Mouse (Mus musculus): Measurements from ENCODE around the gene Enho. TPM values are rescaled to one million over a fixed set of nuclear protein-coding genes. Genes with fewer than 3 reads are reported as not detected.

The Enho gene
- total and polyA plus RNA-seq, 3 experiments: 0.17 to 0.59 TPM; not detected in 1

- no peak overlapping the region for H3K9ac ChIP-seq (ENCODE audit: insufficient read depth, low read depth)
- DNase-seq (ENCODE audit: extremely low read depth): no peak
- H3K4me2 ChIP-seq (ENCODE audit: insufficient read depth, low read depth, poor library complexity, severe bottlenecking): no peak overlapping the region
- H3K79me2 ChIP-seq (replicated peaks; ENCODE audit: control insufficient read depth, extremely low read depth, insufficient read depth, poor library complexity, severe bottlenecking): no peaks in the 10 kb centered on the region
- H3K27ac ChIP-seq (ENCODE audit: insufficient read depth, low read depth): no peak overlapping the region
- peaks cover 6% of the 10 kb centered on the region for H3K27me3 ChIP-seq (replicated peaks)
- dilution Hi-C loops (cut with MboI; ENCODE audit: extremely low pct_ligation_motif_present, extremely low pct_unique_long_range_greater_than_20kb, low sequenced_read_pairs): no loop called here
- H3K4me1 ChIP-seq (ENCODE audit: control insufficient read depth in 1 of 2, insufficient read depth in 2 of 2): peaks cover 46 to 63% of the 10 kb centered on the region in 2 experiments
- H3K36me3 ChIP-seq (replicated peaks in 1 of 2; ENCODE audit: control insufficient read depth in 1 of 2, insufficient read depth in 1 of 2, low read length in 1 of 2): no peaks in the 10 kb centered on the region
- no peak overlapping the region for H3K4me3 ChIP-seq (replicated peaks in 1 of 3; ENCODE audit: low read depth in 2 of 3, low read length in 2 of 3, poor library complexity in 1 of 3)
- TF ChIP-seq ZKSCAN1 (IDR thresholded peaks at IDR 0.05; ENCODE audit: borderline replicate concordance, low read depth, low read length) (no peak), CTCF (conservative IDR thresholded peaks at IDR 0.05 in 1 of 2, IDR thresholded peaks at IDR 0.05 in 1 of 2; ENCODE audit: low read depth in 2 of 2, low read length in 2 of 2) (no peak), NRF1 (IDR thresholded peaks at IDR 0.05; ENCODE audit: low read depth, low read length) (no peak), JUND (conservative IDR thresholded peaks at IDR 0.05; ENCODE audit: low read depth, low read length) (no peak), E2F4 (IDR thresholded peaks at IDR 0.05; ENCODE audit: insufficient replicate concordance, low read depth, low read length) (no peak), UBTF (IDR thresholded peaks at IDR 0.05; ENCODE audit: low read depth, low read length) (no peak), ZMIZ1 (IDR thresholded peaks at IDR 0.05; ENCODE audit: low read depth, low read length) (no peak), RCOR1 (conservative IDR thresholded peaks at IDR 0.05; ENCODE audit: low read depth, low read length) (no peak), ELF1 (IDR thresholded peaks at IDR 0.05; ENCODE audit: low read depth, low read length) (no peak), IRF4 (IDR thresholded peaks at IDR 0.05; ENCODE audit: low read depth, low read length) (no peak), CHD1 (IDR thresholded peaks at IDR 0.05; ENCODE audit: low read depth, low read length) (no peak), POLR2A (IDR thresholded peaks at IDR 0.05; ENCODE audit: low read depth, low read length) (no peak), KAT2A (IDR thresholded peaks at IDR 0.05; ENCODE audit: insufficient replicate concordance, low read length) (no peak), ZNF384 (IDR thresholded peaks at IDR 0.05; ENCODE audit: low read depth, low read length) (no peak), ETS1 (conservative IDR thresholded peaks at IDR 0.05; ENCODE audit: low read depth, low read length) (no peak), HCFC1 (IDR thresholded peaks at IDR 0.05; ENCODE audit: low read depth, low read length) (no peak), BHLHE40 (IDR thresholded peaks at IDR 0.05; ENCODE audit: low read depth, low read length) (no peak), MYC (IDR thresholded peaks at IDR 0.05; ENCODE audit: low read depth, low read length) (no peak), MAFK (IDR thresholded peaks at IDR 0.05; ENCODE audit: insufficient replicate concordance, low read length) (no peak)
- in situ Hi-C loops (cut with MboI; ENCODE audit: low pct_ligation_motif_present, low pct_unique_long_range_greater_than_20kb, low sequenced_read_pairs): no loop called here
- no peaks in the 10 kb centered on the region for H3K9me3 ChIP-seq (replicated peaks; ENCODE audit: low read length)
Measured at GRCm38 (mm10) chr4:41630196-41630595, 9.9 kb downstream of the Enho start.

DNA sequence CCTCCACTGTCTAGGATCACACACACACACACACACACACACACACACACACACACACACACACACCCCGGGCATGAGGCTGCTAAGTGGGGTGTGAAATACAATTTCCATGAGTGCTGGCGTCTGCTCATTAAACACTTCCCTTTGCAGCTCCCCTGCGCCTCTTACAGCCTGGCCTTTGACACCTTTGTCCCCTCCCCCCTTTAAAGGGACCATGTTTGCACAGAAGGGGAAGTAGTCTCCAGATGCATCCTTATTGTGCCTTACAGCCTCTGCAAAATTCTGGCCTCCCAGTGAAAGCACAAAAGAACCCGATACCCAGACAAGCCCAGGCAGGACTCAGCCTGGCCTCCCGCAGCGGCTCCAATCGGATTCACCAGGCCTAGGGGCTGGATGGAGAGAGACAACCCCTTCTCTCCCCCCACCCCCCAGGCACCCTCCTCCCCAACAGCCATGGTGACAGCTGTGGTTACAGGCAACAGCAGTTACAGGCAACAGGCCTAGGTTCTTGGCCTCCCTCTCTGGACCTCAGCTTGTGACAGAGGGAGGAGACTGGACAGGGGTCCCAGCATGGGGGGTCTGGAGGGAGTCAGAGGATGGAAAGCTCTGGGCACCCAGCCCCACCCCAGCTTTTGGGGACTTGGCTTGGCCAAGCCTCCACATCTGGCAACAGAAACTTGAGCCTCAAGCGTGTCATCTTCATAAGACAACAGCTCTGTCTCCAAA lies 11.8 kb downstream of the Enho start:
- dilution Hi-C loops (cut with MboI; ENCODE audit: extremely low pct_ligation_motif_present, extremely low pct_unique_long_range_greater_than_20kb, low sequenced_read_pairs) (no loop called here), in situ Hi-C loops (cut with MboI; ENCODE audit: low pct_ligation_motif_present, low pct_unique_long_range_greater_than_20kb, low sequenced_read_pairs) (no loop called here)
- Histone ChIP-seq H3K27ac (ENCODE audit: insufficient read depth, low read depth) (peak overlapping the region; percentile 36), H3K9me3 (replicated peaks; ENCODE audit: low read length) (no peaks in the 10 kb centered on the region), H3K4me3 (replicated peaks in 1 of 3; ENCODE audit: low read depth in 2 of 3, low read length in 2 of 3, poor library complexity in 1 of 3) (no peak overlapping the region), H3K4me1 (ENCODE audit: control insufficient read depth in 1 of 2, insufficient read depth in 2 of 2) (peaks cover 46 to 73% of the 10 kb centered on the region in 2 experiments), H3K4me2 (ENCODE audit: insufficient read depth, low read depth, poor library complexity, severe bottlenecking) (peak overlapping the region; percentile 45; the same call in 1 of the 2 replicates), H3K79me2 (replicated peaks; ENCODE audit: control insufficient read depth, extremely low read depth, insufficient read depth, poor library complexity, severe bottlenecking) (no peaks in the 10 kb centered on the region), H3K27me3 (replicated peaks) (no peaks in the 10 kb centered on the region), H3K9ac (ENCODE audit: insufficient read depth, low read depth) (peak overlapping the region; percentile 34; the same call in 1 of the 2 replicates), H3K36me3 (replicated peaks in 1 of 2; ENCODE audit: control insufficient read depth in 1 of 2, insufficient read depth in 1 of 2, low read length in 1 of 2) (no peaks in the 10 kb centered on the region)
- DNase-seq (ENCODE audit: extremely low read depth): peak; percentile 95
- no peak; the same call in 1 of the 2 replicates for TF ChIP-seq MEF2A (IDR thresholded peaks at IDR 0.05; ENCODE audit: borderline replicate concordance, low read depth, low read length)
- peak; percentile 39; the same call in 1 of the 2 replicates for TF ChIP-seq EP300 (IDR thresholded peaks at IDR 0.05; ENCODE audit: low read length)
- TF ChIP-seq PAX5 (IDR thresholded peaks at IDR 0.05; ENCODE audit: low read length): no peak
- TF ChIP-seq ZMIZ1 (IDR thresholded peaks at IDR 0.05; ENCODE audit: low read depth, low read length): no peak
- TF ChIP-seq RCOR1 (conservative IDR thresholded peaks at IDR 0.05; ENCODE audit: low read depth, low read length): 0 out of 2 replicates have a peak, but pooled peaks have one; percentile 44
- no peak for TF ChIP-seq USF1 (IDR thresholded peaks at IDR 0.05; ENCODE audit: low read depth, low read length)
- TF ChIP-seq HCFC1 (IDR thresholded peaks at IDR 0.05; ENCODE audit: low read depth, low read length): peak; percentile 44; the same call in 1 of the 2 replicates
- no peak; a peak in 1 of 4 replicates for TF ChIP-seq CTCF (conservative IDR thresholded peaks at IDR 0.05 in 1 of 2, IDR thresholded peaks at IDR 0.05 in 1 of 2; ENCODE audit: low read depth in 2 of 2, low read length in 2 of 2)
- TF ChIP-seq CHD1 (IDR thresholded peaks at IDR 0.05; ENCODE audit: low read depth, low read length): no peak
- TF ChIP-seq RAD21 (IDR thresholded peaks at IDR 0.05; ENCODE audit: low read depth, low read length): no peak
- peak; percentile 54; the same call in 1 of the 2 replicates for TF ChIP-seq NRF1 (IDR thresholded peaks at IDR 0.05; ENCODE audit: low read depth, low read length)
- no peak for TF ChIP-seq SMC3 (IDR thresholded peaks at IDR 0.05; ENCODE audit: low read depth, low read length)
- TF ChIP-seq IRF4 (IDR thresholded peaks at IDR 0.05; ENCODE audit: low read depth, low read length): peak; percentile 44; the same call in 1 of the 2 replicates
- peak; percentile 86 for TF ChIP-seq CHD2 (IDR thresholded peaks at IDR 0.05; ENCODE audit: low read length)
- no peak for TF ChIP-seq JUN (IDR thresholded peaks at IDR 0.05; ENCODE audit: insufficient read depth, low read depth, low read length)
- peak; percentile 31; the same call in 1 of the 2 replicates for TF ChIP-seq POLR2A (IDR thresholded peaks at IDR 0.05; ENCODE audit: low read depth, low read length)
- 0 out of 2 replicates have a peak, but pooled peaks have one; percentile 28 for TF ChIP-seq MXI1 (IDR thresholded peaks at IDR 0.05; ENCODE audit: low read depth, low read length)
- peak; percentile 40 for TF ChIP-seq TCF12 (IDR thresholded peaks at IDR 0.05; ENCODE audit: low read depth, low read length)
- peak; percentile 69; the same call in 1 of the 2 replicates for TF ChIP-seq SIN3A (IDR thresholded peaks at IDR 0.05; ENCODE audit: low read length)
